Mouse (Mus musculus) embryonic facial prominence, embryonic 12.5 days (tissue): ENCODE results near the gene Ttll7. TPM values are rescaled to one million over a fixed set of nuclear protein-coding genes. Genes with fewer than 3 reads are reported as not detected.

Source experiments
- ATAC-seq: fragments of 200-750 bp; cut with Nextera tagmentation; 2 replicates; pipeline ENCODE4 v1.8.0; 2017; ENCODE audit not compliant: insufficient number of reproducible peaks, insufficient read depth, low FRiP score, low TSS enrichment
- H3K27ac ChIP-seq: fragments of 300-500 bp; sonication (generic); 2 replicates; pipeline ENCODE4 v1.5.1; 2016; ENCODE audit warnings: mild to moderate bottlenecking
- H3K27me3 ChIP-seq: fragments of 300-500 bp; sonication (generic); 2 replicates; pipeline ENCODE4 v1.6.1; 2016; ENCODE audit warnings: mild to moderate bottlenecking, moderate library complexity
- H3K36me3 ChIP-seq: fragments of 300-500 bp; sonication (generic); 2 replicates; pipeline ENCODE4 v1.6.1; 2016; ENCODE audit warnings: mild to moderate bottlenecking
- H3K4me1 ChIP-seq: fragments of 300-500 bp; sonication (generic); 2 replicates; pipeline ENCODE4 v1.6.1; 2016
- H3K4me2 ChIP-seq: fragments of 300-500 bp; sonication (generic); replicated peaks from 2 replicates; pipeline ENCODE4 v1.6.1; 2016; ENCODE audit warnings: mild to moderate bottlenecking, moderate library complexity
- H3K4me3 ChIP-seq: fragments of 300-500 bp; sonication (generic); 2 replicates; pipeline ENCODE4 v1.5.1; 2016; ENCODE audit warnings: mild to moderate bottlenecking
- H3K9ac ChIP-seq: fragments of 300-500 bp; sonication (generic); 2 replicates; pipeline ENCODE4 v1.6.1; 2016; ENCODE audit warnings: mild to moderate bottlenecking, moderate library complexity
- H3K9me3 ChIP-seq: fragments of 300-500 bp; sonication (generic); 2 replicates; pipeline ENCODE4 v1.6.1; 2016; ENCODE audit warnings: mild to moderate bottlenecking, moderate library complexity
- WGBS: fragments of 180-500 bp; shearing (Covaris S2); methylation state at CpG from one replicate; pipeline ENCODE4 v1.1.7; 2016; 5-methylcytosine and 5-hydroxymethylcytosine counted together
- polyA plus RNA-seq: library from polyadenylated mRNA; unstranded; fragments of >200 nt; fragmentation: Nextera tagmentation; extraction: Ambion mirVana; gene quantifications from 2 replicates; pipeline ENCODE4 v1.2.1, GENCODE M21; 2016

Ttll7 gene
- polyA plus RNA-seq, 1 experiment from 2014 or later: 5.4 TPM

DNA sequence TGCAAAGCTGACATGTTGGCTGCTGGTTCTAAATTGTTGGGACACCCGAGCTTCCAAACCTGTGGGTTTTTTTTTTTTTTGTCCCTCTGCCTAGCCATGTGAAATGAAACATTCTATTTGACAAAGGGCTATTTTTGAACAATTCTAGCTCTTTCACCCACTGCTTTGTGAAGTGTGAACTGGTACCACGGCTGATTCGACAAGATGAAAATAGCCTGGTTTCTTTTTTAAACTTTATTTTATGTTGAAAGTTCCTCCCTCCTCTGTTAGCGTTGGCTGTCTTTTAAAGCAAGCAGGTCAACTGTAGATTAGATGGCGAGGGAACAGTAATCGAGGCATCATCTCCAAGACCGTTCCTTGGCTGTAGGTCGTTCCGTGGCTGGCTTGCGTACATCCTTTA is 5.2 kb downstream of the Ttll7 start:
- Histone ChIP-seq H3K4me2 (no peak overlapping the region), H3K27me3 (no peaks in the 10 kb centered on the region), H3K27ac (no peak overlapping the region), H3K4me1 (no peaks in the 10 kb centered on the region), H3K36me3 (no peaks in the 10 kb centered on the region), H3K9ac (no peak overlapping the region), H3K4me3 (no peak overlapping the region), H3K9me3 (no peaks in the 10 kb centered on the region)
- WGBS: 91% methylated on average over 10 of the region's 10 CpGs
- no peak for ATAC-seq

DNA sequence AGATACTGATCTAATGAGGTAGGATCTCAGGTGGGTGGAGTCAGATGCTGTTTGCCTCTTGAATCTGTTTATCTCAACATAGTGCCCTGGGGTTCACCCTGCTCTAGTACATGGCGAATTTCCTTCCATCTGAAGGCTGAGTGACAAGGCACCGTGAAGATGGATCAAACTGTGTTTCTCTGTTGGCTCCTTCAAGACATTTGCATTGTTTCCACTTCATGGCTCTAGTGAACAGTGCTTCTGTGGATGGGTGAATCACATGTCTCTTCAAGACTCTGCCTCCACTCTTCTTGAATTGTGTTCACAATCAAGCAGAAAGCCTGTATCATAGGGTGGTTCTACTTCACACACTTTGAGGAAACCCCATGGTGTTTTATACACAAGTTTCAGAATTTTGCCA is 8.1 kb downstream of the Ttll7 start:
- 70% methylated on average over 2 of the region's 2 CpGs for WGBS
- Histone ChIP-seq H3K4me1 (no peaks in the 10 kb centered on the region), H3K27me3 (no peaks in the 10 kb centered on the region), H3K4me2 (no peak overlapping the region), H3K4me3 (no peak overlapping the region), H3K27ac (no peak overlapping the region), H3K9me3 (no peaks in the 10 kb centered on the region), H3K36me3 (no peaks in the 10 kb centered on the region), H3K9ac (no peak overlapping the region)
- ATAC-seq: no peak

DNA sequence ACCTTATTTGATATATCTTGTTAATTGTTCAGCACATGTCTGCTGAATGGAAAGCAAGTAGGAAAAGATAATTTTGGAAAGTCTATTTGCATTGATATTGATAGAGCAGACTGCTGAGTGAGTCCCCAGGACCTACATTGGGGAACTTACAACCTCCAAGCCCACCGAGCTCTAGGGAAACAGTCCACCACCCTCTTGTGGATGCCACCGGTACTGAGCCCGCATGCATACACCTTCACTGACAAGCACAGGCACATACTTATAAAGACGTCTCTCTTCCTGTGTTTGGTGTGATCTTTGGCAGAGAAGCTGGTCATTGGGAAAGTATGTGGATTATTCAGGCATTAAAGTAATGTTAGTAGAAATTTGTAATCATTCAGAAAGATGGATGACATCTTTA is 14.4 kb downstream of the Ttll7 start:
- Histone ChIP-seq H3K27me3 (no peaks in the 10 kb centered on the region), H3K27ac (no peak overlapping the region), H3K4me1 (no peaks in the 10 kb centered on the region), H3K9me3 (no peaks in the 10 kb centered on the region), H3K9ac (no peak overlapping the region), H3K4me3 (no peak overlapping the region), H3K4me2 (no peak overlapping the region), H3K36me3 (no peaks in the 10 kb centered on the region)
- 32% methylated on average over 4 of the region's 4 CpGs for WGBS
- ATAC-seq: no peak

DNA sequence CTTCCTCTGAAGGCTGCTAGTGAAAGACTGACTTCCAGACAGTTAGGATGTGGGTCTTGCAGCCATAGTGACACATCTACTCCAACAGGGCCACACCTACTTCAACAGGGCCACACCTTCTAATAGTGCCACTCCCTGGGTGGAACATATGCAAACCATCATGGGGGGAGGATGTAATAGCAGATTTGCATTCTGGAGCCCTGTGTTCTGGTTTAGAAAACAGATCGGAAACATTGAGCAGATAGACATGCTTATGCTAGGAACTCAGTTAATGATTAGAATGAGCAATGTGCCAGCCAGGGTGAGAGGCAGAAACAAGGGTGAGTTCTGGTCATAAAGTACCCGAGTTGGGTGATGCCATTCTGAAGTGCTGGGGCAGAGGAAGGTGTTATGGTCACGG is 19.8 kb downstream of the Ttll7 start:
- no peak for ATAC-seq
- Histone ChIP-seq H3K27me3 (no peaks in the 10 kb centered on the region), H3K36me3 (no peaks in the 10 kb centered on the region), H3K9ac (no peak overlapping the region), H3K9me3 (no peaks in the 10 kb centered on the region), H3K27ac (no peak overlapping the region), H3K4me3 (no peak overlapping the region), H3K4me1 (no peaks in the 10 kb centered on the region), H3K4me2 (no peak overlapping the region)
- 83% methylated on average over 3 of the region's 3 CpGs for WGBS

DNA sequence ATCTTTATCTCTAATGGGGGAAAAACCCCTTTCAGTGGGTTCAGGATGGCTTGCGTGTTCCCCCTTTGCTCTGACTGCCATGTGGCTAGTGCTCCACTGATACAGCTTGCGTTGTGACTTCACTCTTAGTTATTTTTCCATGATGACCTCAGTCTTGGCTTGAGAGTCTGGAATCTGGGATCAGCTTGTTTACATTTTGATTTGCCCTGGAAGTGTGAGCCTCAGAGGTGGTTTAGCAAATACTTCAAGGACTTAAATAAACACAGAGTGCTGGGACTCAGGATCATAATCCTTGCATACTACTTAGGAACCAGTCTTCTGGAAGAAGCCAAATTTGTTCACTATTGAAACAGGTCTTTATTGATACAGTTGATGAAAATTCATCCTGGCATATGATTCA is 23.8 kb downstream of the Ttll7 start:
- Histone ChIP-seq H3K4me3 (no peak overlapping the region), H3K36me3 (no peaks in the 10 kb centered on the region), H3K4me2 (no peak overlapping the region), H3K27ac (no peak overlapping the region), H3K9me3 (no peaks in the 10 kb centered on the region), H3K9ac (no peak overlapping the region), H3K27me3 (no peaks in the 10 kb centered on the region), H3K4me1 (no peaks in the 10 kb centered on the region)
- ATAC-seq: no peak
- 45% methylated on average over 2 of the region's 2 CpGs for WGBS

DNA sequence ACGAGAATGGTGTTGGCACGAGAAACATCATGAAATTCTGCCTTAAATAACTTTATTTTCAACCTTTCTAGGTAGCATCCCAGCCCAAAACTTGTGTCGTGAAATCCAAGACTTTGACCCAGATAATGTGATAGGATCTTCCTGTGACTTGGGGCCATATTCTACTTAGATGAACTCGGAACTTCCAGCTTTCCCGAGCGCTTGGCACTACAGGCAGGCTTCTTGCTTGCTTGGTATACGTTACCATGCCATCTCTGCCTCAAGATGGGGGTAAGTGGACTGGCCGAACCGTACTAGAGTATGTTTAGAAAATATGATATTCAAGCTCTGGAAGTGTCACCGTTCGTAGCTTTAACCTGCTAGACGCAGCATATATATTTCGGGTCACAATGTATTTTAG is 41.8 kb downstream of the Ttll7 start:
- ATAC-seq: no peak
- no peaks in the 10 kb centered on the region for H3K9me3 ChIP-seq
- H3K27me3 ChIP-seq: no peaks in the 10 kb centered on the region
- H3K4me2 ChIP-seq: no peak overlapping the region
- H3K4me3 ChIP-seq: no peak overlapping the region
- H3K4me1 ChIP-seq: no peaks in the 10 kb centered on the region
- 88% methylated on average over 13 of the region's 13 CpGs for WGBS
- no peak overlapping the region for H3K27ac ChIP-seq
- H3K36me3 ChIP-seq: no peaks in the 10 kb centered on the region
- no peak overlapping the region for H3K9ac ChIP-seq

DNA sequence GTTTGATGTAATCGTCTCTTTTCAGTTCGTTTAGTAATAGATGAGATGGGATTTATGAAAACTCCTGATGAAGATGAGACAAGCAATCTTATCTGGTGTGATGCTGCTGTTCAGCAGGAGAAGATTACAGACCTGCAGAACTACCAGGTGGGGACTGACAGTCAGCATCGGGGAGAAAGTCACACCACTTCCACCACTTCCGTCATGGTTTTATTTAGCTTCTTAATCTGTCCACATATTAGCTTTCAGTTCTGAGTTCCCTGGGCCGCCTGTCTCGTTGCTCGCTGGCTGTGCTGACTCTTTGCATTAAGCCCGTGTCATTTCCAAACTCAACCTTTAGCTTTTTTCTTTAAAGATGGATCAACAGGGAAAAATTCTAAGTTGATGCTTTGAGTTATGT is 44.4 kb downstream of the Ttll7 start:
- WGBS: 84% methylated on average over 8 of the region's 8 CpGs
- ATAC-seq: no peak
- no peaks in the 10 kb centered on the region for H3K9me3 ChIP-seq
- H3K4me2 ChIP-seq: no peak overlapping the region
- H3K4me3 ChIP-seq: no peak overlapping the region
- H3K27me3 ChIP-seq: no peaks in the 10 kb centered on the region
- no peak overlapping the region for H3K27ac ChIP-seq
- H3K4me1 ChIP-seq: no peaks in the 10 kb centered on the region
- no peaks in the 10 kb centered on the region for H3K36me3 ChIP-seq
- H3K9ac ChIP-seq: no peak overlapping the region

DNA sequence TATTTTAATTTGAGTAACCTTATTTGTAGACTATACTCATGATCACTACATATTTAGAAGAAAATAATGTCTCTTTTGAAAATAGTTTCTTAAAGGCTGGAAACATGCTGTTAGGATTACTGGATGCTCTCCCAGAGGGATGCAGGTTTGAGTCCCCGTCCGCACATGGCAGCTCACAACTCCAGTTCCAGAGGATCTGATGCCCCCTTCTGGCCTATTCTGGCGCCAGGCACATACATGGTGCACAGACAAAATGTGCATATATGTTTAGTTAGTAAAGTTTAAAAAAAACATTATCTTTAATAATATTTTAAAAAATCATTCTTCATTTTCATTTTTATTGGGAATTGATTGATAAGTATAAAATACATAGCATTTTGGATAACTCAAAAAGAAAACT is 47.9 kb downstream of the Ttll7 start:
- H3K27ac ChIP-seq: no peak overlapping the region
- WGBS: 66% methylated on average over 3 of the region's 3 CpGs
- no peak overlapping the region for H3K4me2 ChIP-seq
- no peak overlapping the region for H3K4me3 ChIP-seq
- H3K36me3 ChIP-seq: no peaks in the 10 kb centered on the region
- no peak overlapping the region for H3K9ac ChIP-seq
- no peaks in the 10 kb centered on the region for H3K27me3 ChIP-seq
- H3K4me1 ChIP-seq: no peaks in the 10 kb centered on the region
- no peak for ATAC-seq
- H3K9me3 ChIP-seq: no peaks in the 10 kb centered on the region

DNA sequence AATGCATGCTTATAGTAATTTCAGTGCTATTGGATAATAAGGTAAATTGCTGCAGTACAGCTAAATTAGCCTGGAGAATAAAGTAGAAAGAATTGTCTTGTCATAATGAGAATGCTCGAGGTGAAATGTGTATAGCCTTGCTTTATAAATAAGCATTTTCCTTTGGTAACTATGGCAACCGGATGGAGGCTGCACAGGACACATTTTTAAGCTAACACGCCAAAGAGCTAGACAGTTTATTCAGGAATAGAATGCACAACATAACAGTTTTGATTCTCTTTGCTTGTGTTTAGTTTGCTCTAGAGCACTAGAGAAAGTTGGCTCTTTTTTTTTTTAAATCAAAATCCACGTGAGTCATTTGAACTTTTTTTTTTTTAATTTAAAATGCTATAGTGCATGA is 49.6 kb downstream of the Ttll7 start:
- H3K27me3 ChIP-seq: no peaks in the 10 kb centered on the region
- H3K4me3 ChIP-seq: no peak overlapping the region
- no peak for ATAC-seq
- no peaks in the 10 kb centered on the region for H3K9me3 ChIP-seq
- no peaks in the 10 kb centered on the region for H3K4me1 ChIP-seq
- H3K27ac ChIP-seq: no peak overlapping the region
- WGBS: 71% methylated on average over 4 of the region's 4 CpGs
- H3K36me3 ChIP-seq: no peaks in the 10 kb centered on the region
- H3K4me2 ChIP-seq: no peak overlapping the region
- no peak overlapping the region for H3K9ac ChIP-seq

DNA sequence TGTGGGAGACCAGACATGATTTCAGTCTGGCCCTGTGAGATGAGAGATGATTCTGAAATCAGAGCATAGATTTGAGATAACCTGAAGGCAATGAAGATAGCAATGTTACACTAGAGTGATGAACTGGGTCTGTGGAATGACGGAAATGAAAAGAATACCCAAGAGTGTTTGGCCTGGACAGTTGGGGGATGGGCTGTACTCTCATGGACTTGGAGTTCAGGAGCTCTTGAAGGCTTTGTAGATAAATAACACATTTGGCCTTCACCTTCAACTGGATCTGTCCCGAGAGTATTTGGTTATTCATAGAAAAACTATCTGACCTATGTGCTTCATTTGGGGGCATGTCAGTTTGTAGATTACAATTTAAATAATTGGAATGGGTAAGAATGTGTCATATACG is 53.4 kb downstream of the Ttll7 start:
- H3K36me3 ChIP-seq: no peaks in the 10 kb centered on the region
- no peak for ATAC-seq
- H3K4me3 ChIP-seq: no peak overlapping the region
- H3K9ac ChIP-seq: no peak overlapping the region
- H3K9me3 ChIP-seq: no peaks in the 10 kb centered on the region
- no peak overlapping the region for H3K27ac ChIP-seq
- WGBS: 82% methylated on average over 3 of the region's 3 CpGs
- no peaks in the 10 kb centered on the region for H3K4me1 ChIP-seq
- H3K27me3 ChIP-seq: no peaks in the 10 kb centered on the region
- no peak overlapping the region for H3K4me2 ChIP-seq

DNA sequence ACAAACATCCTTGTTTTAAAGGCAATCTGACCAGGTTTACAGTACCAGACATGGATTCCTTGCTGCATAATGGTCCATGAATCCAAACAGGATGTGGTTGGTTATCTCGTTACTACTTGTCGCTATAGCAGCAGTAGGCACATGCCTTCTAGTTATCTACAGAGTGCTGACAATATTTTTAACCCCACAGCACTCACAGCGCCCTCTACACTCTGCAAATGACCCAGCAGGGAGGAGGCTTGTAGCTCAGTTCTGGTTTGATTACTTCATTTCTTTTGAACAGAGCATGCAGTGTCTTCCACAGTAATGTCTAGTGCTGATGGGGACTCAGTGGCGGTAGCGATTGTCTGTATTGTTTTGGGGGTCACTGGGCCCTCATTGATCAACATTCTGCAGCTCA is 56.8 kb downstream of the Ttll7 start:
- H3K27me3 ChIP-seq: no peaks in the 10 kb centered on the region
- no peak overlapping the region for H3K4me3 ChIP-seq
- WGBS: 78% methylated on average over 5 of the region's 5 CpGs
- H3K9me3 ChIP-seq: no peaks in the 10 kb centered on the region
- no peaks in the 10 kb centered on the region for H3K36me3 ChIP-seq
- no peak for ATAC-seq
- H3K4me1 ChIP-seq: no peaks in the 10 kb centered on the region
- no peak overlapping the region for H3K9ac ChIP-seq
- H3K27ac ChIP-seq: no peak overlapping the region
- H3K4me2 ChIP-seq: no peak overlapping the region

DNA sequence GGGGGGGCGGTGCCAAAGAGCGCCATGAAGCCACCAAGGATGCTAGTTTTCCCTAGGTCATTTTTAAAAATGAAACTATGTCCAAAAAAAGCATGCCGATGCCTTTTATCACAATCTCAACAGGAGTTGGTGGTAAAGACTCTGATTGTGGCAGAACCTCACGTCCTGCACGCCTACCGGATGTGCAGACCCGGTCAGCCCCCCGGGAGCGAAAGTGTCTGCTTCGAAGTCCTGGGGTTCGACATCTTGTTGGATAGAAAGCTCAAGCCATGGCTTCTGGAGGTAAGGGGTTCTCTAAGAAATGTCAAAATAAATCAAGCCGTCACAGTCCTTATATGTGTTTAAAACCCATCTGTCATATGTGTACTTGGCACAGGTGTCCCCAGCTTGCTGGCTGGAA is 60.9 kb downstream of the Ttll7 start:
- no peaks in the 10 kb centered on the region for H3K36me3 ChIP-seq
- H3K4me3 ChIP-seq: no peak overlapping the region
- no peak overlapping the region for H3K4me2 ChIP-seq
- no peak overlapping the region for H3K27ac ChIP-seq
- no peak overlapping the region for H3K9ac ChIP-seq
- ATAC-seq: no peak
- no peaks in the 10 kb centered on the region for H3K27me3 ChIP-seq
- H3K9me3 ChIP-seq: no peaks in the 10 kb centered on the region
- WGBS: 89% methylated on average over 12 of the region's 12 CpGs
- no peaks in the 10 kb centered on the region for H3K4me1 ChIP-seq

DNA sequence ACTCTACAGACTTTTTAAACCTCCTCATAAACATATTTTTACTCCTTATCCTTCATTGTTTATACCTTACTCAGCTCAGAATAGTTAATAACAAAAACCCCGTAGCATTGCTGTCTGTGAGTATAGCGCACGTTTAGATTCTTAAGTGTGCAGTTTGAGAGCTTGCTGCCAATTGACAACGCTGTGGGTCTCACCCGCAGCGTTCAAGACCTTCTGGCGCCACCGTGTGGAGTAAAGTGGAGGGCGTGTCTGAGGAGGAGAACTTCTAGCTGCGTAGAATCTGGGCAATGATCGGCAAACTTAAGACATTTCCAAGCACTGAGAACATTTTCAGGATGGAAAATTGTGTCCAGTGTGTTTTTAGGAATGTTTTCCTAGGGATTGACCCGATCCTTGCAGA is 62.6 kb downstream of the Ttll7 start:
- no peak overlapping the region for H3K27ac ChIP-seq
- no peak overlapping the region for H3K9ac ChIP-seq
- H3K4me2 ChIP-seq: no peak overlapping the region
- 12% methylated on average over 12 of the region's 12 CpGs for WGBS
- no peaks in the 10 kb centered on the region for H3K4me1 ChIP-seq
- H3K36me3 ChIP-seq: no peaks in the 10 kb centered on the region
- no peaks in the 10 kb centered on the region for H3K27me3 ChIP-seq
- ATAC-seq: peak; percentile 60; the same call in 1 of the 2 replicates
- no peak overlapping the region for H3K4me3 ChIP-seq
- no peaks in the 10 kb centered on the region for H3K9me3 ChIP-seq
